Mouse (Mus musculus): ENCODE data around the gene Pias1.
A peak's percentile ranks its signal among the peaks of the same experiment; 100 is the strongest.

The Pias1 gene

GRCm38 (mm10) chr9:62857216-62857615 is 130.5 kb downstream of the Pias1 start:
- no peak for DNase-seq (ENCODE audit: low spot score)

GRCm38 (mm10) chr9:62854483-62854882 is 133.2 kb downstream of the Pias1 start:
- DNase-seq (ENCODE audit: low spot score), result no peak

GRCm38 (mm10) chr9:62851571-62851970 is 136.2 kb downstream of the Pias1 start:
- DNase-seq (ENCODE audit: low spot score), result no peak

- no peak for DNase-seq (ENCODE audit: low spot score)
These were observed 139.1 kb downstream of the Pias1 start for GRCm38 (mm10) chr9:62848641-62849040.

GRCm38 (mm10) chr9:62847694-62848093 is 140.0 kb downstream of the Pias1 start:
- DNase-seq (ENCODE audit: low spot score), result peak; percentile 86

- no peak for DNase-seq (ENCODE audit: low spot score)
These were observed 143.3 kb downstream of the Pias1 start for GRCm38 (mm10) chr9:62844461-62844860.

GRCm38 (mm10) chr9:62843356-62844024 is 144.2 kb downstream of the Pias1 start:
- no peak for DNase-seq (ENCODE audit: low spot score)

GRCm38 (mm10) chr9:62839172-62839770 is 148.5 kb downstream of the Pias1 start:
- DNase-seq (ENCODE audit: low spot score), result no peak

- peak; percentile 66 for DNase-seq (ENCODE audit: low spot score)
These were observed 149.1 kb downstream of the Pias1 start, which contains the start of gene Cln6 for GRCm38 (mm10) chr9:62838506-62839171. Gene Cln6, plus strand, starts transcription at chr9:62838785.

- DNase-seq (ENCODE audit: low spot score), result no peak
These were observed 149.6 kb downstream of the Pias1 start for GRCm38 (mm10) chr9:62838146-62838505.

GRCm38 (mm10) chr9:62837611-62838010 is 150.1 kb downstream of the Pias1 start:
- DNase-seq (ENCODE audit: low spot score), result no peak

- DNase-seq (ENCODE audit: low spot score), result no peak
These were observed 151.8 kb downstream of the Pias1 start for GRCm38 (mm10) chr9:62835705-62836446.

- no peak for DNase-seq (ENCODE audit: low spot score)
These were observed 152.8 kb downstream of the Pias1 start for GRCm38 (mm10) chr9:62834906-62835305.

- no peak for DNase-seq (ENCODE audit: low spot score)
These were observed 157.8 kb downstream of the Pias1 start for GRCm38 (mm10) chr9:62829877-62830276.

GRCm38 (mm10) chr9:62828662-62829086 is 159.1 kb downstream of the Pias1 start:
- peak; percentile 95 for DNase-seq (ENCODE audit: low spot score)
